Mouse (Mus musculus) gastrocnemius, postnatal 36 days (tissue): ENCODE measurements around the gene Itpripl2. TPM values are rescaled to one million over a fixed set of nuclear protein-coding genes. Genes with fewer than 3 reads are reported as not detected.

Experiments used
- DNase-seq, 2 experiments: peaks; one replicate each; pipeline ENCODE4 v3.0.0; 2022
- intact Hi-C: fragments of 180-260 bp; cut with DNase I; formaldehyde crosslinking; loops from one replicate; pipeline ENCODE4 v1.15.1; 2025
- long read RNA-seq, 2 experiments: library from polyadenylated mRNA; stranded (forward); transcript quantifications; one replicate each; pipeline ENCODE4 v2.0.0; 2021
- total RNA-seq, 2 experiments: library from RNA; stranded (reverse); gene quantifications; 2 replicates each; pipeline ENCODE4 v1.2.3; 2021

The Itpripl2 gene
- 1 to 10 TPM; 8.0 to 8.8 TPM for total RNA-seq
- long read RNA-seq, experiment 1, full-length matches to known transcripts: 4 of 4 reads
- long read RNA-seq, experiment 1, partial matches to known transcripts: 0 of 4 reads
- long read RNA-seq, experiment 1, other reads (novel, unspliced or antisense): 0 of 4 reads
- long read RNA-seq, experiment 2, full-length matches to known transcripts: 4 of 4 reads
- long read RNA-seq, experiment 2, partial matches to known transcripts: 0 of 4 reads
- long read RNA-seq, experiment 2, other reads (novel, unspliced or antisense): 0 of 4 reads

DNA sequence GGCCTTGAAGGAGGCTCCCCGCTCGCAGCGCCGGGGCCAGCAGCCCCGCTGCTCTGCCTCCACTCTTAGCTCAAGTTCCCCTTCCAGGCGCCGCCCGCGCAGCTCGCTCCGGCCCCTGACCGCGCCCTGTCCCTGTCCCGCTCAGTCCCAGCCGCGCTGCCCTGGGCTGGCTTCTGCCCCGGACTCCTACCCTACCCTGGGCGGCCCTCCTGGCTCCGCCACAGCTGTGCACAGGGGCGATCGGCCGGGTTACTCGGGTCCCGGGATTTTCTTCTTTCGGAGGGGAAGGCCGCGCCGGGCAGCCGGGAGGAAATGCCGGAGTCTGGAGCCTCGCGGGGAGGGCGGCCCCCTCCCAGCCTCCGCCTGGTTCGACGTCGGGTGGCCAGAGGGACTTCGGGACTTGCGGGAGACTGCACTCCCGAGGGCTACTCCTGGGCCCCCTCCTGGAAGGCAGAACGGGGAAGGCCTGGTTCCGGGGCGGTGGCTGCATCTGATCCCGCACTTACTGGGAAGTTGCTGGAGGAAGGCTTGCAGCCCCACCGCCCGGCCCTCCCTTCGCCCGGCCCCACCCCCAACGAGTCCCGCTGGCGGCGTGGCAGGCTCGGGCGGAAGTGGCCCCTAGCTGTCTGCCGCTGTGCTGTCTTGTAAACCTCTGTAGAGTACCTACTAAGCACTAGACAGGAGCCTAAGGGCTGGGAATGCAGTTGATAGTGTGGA lies at the start of gene Itpripl2:
TSS of gene Itpripl2 (minus strand) at position 545 of the 717 bp plus-strand sequence.
- DNase-seq: peak; percentile 80 to 82
- intact Hi-C loops: loop anchor here (2.0 kb wide), 2 partner anchors 43 to 79 kb away; partner anchors contain the start of gene Syt17

DNA sequence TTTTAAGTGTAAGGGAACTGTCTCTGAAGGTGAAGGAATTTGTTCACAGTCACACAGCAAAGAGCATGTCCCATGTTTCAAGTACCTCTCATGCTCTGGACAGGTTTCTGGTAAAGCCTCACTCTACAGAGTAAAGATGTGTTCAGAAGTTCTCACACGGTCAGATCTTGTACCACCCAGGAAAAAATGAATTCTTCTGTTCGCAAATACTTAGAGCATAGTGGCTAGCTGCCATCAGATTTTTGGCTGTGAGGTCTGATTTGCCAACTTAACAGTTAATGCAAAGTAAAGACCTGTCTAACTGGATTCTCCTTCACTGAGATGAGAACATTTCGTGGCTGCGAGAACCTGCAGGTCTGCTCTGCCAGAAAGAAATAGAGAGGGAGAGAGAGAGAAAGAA lies 43.3 kb upstream of the Itpripl2 start:
- intact Hi-C loops: no loop called here
- DNase-seq: no peak

DNA sequence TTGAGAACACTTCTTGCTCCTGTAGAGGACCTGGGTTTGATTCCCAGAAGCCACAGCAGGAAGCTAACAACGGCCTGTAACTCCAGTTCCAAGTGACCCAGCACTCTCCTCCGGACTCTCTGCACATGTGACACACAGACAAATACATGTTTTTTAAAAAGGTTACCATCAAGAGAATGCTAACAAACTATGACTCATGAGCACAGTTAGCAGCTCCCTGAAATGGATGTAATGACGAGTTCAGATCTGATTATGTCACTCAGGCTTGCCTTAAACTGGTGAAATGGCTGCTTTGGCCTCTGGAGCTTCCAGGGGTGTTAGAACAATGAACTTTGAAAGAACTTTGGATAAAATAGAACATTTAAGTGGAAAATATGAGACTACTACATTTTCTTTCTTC lies 42.6 kb upstream of the Itpripl2 start:
- intact Hi-C loops: no loop called here
- no peak for DNase-seq

DNA sequence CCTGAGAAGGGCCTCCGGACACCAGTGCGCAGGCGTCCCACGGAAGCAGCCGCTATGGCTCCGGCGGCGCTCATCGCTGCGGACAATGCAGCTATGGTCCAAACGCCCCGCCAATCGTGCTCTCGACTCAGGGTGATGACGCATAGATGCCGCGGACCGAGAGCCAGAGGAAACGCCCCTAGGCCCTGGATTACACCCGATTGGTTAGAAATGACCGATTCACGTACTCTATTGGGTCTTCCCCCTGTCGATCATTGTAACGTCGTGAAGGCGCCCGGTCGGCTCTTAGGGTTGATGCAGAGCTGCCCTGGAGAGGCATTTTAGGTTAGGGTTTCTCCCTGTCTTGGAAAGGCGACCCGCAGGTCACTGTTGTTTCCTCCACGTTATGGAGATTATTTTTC lies 41.4 kb upstream of the Itpripl2 start, which contains the start of gene Coq7:
TSS of gene Coq7 (minus strand) at position 179 of the 401 bp plus-strand sequence.
- peak in 1 of 2 experiments; percentile 89 for DNase-seq
- intact Hi-C loops: no loop called here

DNA sequence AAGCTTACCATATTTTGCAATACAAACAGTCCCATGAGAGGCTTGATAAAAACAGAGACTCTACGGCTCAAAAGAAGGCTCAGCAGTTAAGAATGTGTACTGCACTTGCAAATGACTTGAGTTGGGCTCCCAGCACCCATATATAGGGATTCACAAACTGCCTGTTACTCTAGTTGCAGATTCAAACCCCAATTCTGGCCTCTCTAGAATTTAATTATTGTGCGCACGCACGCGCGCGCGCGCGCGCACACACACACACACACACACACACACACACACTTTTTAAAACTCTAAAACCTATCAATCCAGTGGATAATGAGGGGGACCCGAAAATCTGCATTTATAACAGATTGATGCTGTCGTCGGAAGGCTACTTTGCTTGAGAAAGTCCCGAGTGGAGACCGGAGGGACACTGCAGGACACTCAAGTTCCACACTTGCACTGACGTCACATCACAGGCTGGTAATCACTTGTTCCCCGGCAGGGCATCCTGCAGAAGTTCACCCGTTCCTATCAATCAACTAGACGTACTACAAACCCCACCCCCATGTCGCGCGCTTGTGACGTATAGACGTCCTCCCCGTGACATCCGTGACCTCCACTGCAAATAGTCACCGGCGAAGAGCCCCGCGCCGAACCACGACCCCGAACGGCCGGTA lies 40.9 kb upstream of the Itpripl2 start:
- intact Hi-C loops: no loop called here
- DNase-seq: peak; percentile 95 to 98

DNA sequence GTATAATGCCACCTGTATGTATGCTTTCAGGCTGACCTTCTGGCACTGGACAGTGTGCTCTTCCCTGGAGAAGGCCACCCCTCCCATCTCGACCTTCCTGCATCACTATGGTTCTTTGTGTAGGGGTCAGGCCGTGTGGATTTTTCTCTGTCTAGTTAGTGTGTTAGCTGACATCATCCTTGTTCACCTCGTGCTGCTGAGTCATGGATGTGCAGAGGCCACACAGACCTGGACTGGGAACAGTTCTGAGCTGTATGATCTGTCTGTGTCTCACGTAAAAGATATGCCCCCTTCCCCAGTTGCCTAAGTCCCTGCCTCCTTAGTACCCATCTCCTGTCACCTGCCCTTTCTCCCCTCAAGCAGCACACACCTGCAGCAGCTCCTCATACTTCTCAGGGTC lies 35.2 kb upstream of the Itpripl2 start:
- intact Hi-C loops: no loop called here
- DNase-seq: no peak

DNA sequence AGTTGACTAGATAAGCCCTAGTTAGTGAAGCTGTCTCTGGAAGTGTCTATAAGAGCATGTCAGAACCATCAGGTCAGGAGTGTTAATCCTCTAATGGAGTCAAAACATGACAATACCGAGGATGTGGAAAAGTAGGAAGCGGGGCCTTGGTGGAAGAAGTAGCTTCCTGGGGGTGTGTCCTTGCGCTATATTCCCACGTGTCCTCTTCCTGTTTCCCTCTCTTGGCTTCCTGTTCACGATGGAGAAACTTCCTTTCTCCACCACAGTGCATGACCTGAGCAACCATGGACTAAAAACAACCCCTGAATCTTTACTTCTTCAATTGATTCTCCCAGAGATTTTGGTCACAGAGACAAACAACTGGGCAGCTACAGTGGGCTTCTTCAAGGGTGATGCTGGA lies 30.3 kb upstream of the Itpripl2 start:
- DNase-seq: no peak
- intact Hi-C loops: no loop called here

DNA sequence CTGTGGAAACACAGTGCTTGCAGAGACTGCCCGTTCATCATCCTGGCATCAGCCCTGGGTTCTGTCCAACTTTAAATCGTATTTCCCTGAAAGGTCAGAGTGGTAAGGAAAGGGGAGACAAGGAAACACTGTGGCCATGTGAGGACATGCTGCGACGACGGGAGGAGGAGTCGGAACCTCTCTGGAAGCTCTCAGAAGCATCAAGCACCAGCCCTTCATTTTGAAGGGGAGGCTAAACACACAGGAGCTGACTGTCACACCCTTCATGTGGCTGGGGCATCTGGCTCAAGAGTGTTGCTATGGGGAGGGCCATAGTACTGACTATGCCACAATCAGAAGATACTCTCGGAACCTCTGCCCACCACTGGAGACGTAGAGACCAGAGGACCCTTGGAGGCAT lies 27.9 kb upstream of the Itpripl2 start:
- DNase-seq: no peak
- intact Hi-C loops: loop anchor here (2.0 kb wide), 1 partner anchor 215 kb away; no protein-coding TSS in a partner anchor

DNA sequence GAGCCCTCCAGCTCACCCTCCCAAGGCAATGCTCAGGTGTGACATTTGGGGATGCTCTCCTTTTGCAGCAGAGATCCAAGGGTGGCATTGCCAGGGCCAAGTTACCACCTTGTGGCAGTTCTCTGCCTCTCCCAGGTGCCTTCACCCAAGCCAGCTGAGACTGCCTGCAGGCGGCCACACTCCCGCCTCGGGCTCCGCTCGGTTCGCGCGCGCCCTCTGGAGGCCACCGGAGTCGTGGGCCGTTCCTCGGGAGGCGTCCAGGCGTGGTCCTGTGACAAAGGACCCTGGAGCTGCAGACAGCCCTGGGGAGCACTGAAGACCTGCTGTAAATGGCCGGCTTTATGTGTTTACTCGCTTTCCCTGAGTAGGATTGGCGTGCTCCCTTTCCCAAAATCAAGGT lies 26.9 kb upstream of the Itpripl2 start:
- DNase-seq: peak; percentile 70 to 77
- intact Hi-C loops: loop anchor here (1.0 to 2.0 kb wide), 2 partner anchors 70 to 214 kb away; partner anchors contain the start of gene Syt17

DNA sequence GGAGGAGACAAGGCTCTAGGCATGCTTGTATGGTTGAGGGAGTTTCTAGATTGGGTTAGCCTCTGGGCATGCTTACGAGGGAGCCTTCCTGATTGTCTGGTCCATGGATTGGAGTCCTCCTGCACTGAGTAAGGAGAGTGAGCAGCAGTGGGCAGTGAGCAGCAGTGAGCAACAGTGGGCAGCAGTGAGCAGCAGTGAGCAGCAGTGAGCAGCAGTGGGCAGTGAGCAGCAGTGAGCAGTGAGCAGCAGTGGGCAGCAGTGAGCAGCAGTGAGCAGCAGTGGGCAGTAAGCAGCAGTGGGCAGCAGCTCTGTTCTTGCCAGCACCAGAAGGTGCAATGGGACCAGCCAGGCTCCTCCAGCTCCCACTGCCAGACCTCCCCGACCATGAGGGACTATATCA lies 26.0 kb upstream of the Itpripl2 start:
- no peak for DNase-seq
- intact Hi-C loops: loop anchor here (1.0 to 2.0 kb wide), 2 partner anchors 70 to 213 kb away; partner anchors contain the start of gene Syt17

DNA sequence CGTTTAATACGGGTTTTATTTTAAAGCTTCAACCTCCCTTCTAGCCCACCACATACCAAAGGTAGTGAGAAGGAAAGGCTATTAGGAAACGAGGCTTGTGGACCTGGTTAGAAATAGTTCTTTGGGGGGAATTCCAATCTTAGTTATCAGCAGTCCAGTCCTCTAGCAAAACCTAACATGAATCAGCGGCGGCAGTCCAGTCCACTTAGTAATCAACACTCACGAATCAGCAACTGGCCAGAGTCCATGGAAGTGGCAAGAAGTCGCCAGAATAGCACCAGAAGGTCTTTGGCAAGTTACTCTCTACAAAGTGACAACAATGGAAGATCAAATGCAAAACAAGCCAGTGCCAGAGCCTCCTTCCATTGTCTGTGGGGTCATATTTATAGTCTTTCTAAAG lies 16.8 kb upstream of the Itpripl2 start:
- DNase-seq: no peak
- intact Hi-C loops: no loop called here

DNA sequence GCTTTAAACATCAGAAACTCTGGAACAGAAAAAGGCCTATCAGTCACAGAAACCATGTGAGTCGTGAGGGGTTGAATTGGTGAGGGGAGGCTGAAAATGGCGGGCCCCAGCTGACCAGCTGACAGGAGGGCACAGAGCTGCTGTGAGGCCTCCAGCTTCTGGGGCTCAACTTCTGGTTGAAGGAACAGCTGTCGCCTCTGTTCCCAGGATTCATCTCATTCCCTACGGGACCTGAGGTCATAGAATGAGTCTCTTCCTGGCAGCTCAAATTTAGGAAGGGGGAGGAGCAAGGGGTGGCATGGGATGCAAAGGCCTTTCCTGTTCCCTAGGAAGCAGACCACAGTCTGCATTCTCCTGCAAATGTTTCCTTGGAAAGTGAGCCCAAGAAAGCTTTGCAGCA lies 12.1 kb upstream of the Itpripl2 start:
- intact Hi-C loops: no loop called here
- DNase-seq: no peak

DNA sequence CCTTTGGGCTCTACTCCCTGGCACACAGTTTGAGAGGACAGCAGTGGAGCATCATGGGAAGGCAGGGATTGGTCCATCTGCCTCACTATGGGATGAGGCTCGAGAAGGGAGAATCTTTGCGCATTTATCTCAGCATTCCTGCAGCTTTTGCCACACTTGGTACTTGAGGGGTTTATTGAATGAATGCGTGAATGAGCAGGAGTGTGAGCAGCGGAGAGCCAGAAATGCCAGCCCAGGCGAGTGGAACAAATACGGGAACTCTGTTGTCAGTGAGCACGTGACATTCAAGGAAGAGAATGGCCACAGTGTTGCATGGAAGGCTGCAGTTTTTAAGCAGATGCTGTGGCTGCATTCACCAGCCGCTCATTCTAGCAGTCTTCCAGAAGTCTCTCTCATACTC lies 10.6 kb upstream of the Itpripl2 start:
- intact Hi-C loops: no loop called here
- DNase-seq: no peak

DNA sequence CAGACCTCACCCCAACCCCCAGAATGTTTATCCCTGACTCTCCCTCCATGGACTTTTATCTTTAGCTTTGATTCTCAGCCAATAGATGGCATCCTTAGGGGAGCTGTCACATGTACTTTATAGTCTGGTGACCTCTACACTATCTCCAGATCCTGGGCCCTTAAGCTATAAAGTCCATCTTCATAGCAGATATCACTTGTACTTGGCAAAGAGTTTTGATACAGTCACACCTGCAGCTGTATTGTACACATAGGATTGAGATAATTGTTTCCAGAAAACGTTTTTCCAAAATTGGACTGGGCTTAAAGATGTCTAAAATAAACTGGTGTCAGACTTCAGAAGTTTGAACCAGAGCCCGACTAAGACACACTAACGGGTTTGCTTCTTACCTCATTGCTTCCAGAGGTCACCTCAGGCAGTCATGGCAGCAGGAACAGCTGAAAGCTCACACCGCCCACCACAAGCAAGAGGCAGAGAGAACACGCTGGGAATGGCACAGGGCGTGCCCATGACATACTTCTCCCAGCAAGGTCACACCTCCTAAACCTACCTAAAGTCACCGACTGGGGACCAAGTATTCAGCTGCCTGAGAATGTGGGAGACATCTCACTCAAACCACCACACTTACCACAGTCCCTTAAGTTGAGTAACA lies 8.1 kb upstream of the Itpripl2 start:
- no peak for DNase-seq
- intact Hi-C loops: no loop called here

DNA sequence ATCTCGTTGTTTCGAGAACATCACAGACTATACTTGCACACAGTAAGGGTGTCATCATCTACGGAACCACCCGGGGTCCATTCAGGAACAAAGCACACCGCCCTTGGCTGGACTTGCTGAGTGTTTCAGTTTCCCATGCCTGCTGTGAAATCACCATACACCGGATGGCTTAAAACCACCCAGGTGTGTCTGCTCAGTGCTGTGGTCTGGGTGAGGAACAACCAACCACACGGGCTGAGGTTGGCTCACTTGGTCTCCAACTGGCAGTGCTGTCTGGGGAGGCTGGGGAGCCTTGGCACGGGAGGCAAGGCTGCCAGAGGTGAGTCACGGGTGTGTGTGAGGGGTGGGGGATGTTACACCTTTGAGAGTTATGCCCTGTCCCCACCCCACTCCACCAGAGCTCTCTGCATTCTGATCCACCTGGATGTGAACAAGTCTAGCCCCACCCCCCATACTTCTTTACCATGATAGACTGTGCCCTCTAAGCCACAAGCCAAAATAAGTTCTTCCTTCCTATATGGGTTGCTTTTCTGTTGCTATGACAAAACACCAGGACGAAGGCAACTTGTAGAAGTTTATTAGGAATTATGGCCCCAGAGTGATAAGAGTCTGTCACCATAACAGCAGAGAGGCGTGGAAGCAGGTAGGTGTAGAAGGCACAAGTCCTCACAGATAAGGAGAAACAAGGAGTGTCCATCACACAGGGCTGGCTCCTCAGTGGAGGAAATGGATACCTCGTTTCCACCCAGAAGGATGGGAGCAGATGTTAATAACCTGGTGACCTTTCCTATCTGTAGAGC lies 7.4 kb upstream of the Itpripl2 start:
- intact Hi-C loops: no loop called here
- DNase-seq: no peak

DNA sequence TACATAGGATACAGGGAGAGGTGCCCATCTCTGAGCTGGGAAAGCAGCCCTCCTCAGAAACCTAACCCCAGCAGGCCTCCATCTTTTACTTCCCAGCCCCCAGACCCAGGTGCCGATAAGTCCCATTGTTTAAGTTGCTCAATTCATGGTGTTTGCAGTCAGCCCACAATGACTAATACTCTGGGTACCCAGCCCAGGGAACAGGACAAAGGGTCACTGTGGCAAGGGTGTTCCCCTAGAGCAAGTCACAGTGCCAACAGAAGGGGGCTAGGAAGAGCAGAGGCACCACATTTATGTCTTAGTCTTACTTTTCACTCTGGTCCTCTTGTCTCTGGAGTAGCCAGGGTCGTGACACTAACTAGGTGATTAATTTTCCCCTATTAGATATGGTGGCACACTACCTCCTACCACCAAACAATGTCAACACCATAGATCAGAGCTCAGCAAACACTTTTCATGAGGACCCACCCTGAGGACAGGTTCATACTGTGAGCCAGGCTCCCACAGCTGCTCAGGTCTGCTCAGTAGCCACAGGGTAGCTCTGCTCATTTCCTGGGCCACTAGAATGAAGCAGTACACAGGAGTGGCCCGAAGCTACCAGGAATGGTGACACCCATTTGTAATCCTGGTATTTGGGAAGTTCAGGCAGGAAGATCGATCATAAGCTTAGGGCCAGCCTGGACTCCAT lies 3.3 kb upstream of the Itpripl2 start:
- intact Hi-C loops: no loop called here
- DNase-seq: no peak

DNA sequence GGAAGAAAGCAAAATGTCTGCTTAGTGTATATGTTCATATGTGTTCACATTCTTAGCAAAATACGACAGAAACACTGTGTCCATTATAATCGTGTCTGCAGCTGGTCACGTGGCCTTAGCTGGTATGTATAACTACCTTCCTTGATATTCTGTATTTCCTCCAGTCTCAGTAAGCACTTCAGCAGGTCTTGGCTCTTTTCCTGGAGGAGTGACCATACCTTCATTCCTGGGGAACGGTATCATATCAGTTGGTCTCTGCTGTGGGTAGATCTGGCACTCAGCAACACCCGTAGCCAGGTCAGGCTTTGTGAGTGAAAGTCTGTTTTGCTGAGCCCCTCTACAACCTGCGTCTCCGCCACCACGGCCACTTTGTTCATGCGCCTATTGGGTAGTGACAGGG lies 2.1 kb upstream of the Itpripl2 start:
- DNase-seq: no peak
- intact Hi-C loops: loop anchor here (2.0 kb wide), 1 partner anchor 45 kb away; the partner anchor contains the start of gene Syt17

DNA sequence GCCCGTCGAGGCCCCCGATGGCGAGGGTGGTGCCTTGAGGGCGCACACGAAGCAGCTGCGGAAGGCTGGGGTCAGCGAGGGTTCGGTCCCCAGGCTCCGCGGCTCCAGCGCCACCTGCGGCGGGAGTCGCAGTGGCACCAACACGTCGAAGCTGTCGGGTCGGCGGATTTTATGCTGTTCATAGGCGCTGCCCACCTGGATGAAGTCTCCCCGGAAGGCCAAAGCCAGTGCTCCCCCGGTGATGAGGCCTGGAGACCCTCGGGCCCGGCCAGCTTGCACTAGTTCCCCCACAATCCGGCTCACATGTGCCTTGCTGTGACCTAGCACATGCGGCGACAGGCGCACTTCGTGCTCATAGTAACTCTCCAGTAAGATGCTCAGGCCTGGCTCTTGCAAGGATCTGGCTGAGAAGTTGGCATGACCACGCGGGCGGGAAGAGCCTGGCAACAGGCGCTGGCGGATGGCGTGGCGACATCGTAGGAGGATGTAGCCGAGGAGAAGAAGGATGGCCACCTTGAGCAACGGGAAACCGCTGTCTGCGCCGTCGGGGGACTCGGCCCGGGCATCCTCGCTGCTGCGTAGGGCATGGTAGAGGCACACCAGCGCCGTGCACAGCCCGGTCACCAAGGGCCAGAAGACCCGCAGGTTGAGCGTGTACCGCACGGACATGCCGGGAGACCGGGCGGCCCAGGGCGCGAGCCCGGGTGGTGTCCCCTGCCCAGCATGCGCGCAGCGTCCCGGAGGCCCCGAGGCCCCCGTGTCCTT lies 927 bp downstream of the Itpripl2 start:
- peak in 1 of 2 experiments; percentile 36 for DNase-seq
- intact Hi-C loops: loop anchor here (2.0 kb wide), 1 partner anchor 78 kb away; no protein-coding TSS in a partner anchor
